Mouse (Mus musculus) induced T-regulatory cell, adult 2 months (primary cell): ENCODE measurements around the gene Dpp8.

Experiments
- DNase-seq: peaks from one replicate; pipeline ENCODE4 v3.0.0-alpha.2; 2012; ENCODE audit warnings: low read depth

Gene Dpp8

GRCm38 (mm10) chr9:65085270-65085669 is 53.1 kb downstream of the Dpp8 start:
- DNase-seq: no peak

GRCm38 (mm10) chr9:65086801-65087200 is 54.6 kb downstream of the Dpp8 start:
- no peak for DNase-seq

DNA sequence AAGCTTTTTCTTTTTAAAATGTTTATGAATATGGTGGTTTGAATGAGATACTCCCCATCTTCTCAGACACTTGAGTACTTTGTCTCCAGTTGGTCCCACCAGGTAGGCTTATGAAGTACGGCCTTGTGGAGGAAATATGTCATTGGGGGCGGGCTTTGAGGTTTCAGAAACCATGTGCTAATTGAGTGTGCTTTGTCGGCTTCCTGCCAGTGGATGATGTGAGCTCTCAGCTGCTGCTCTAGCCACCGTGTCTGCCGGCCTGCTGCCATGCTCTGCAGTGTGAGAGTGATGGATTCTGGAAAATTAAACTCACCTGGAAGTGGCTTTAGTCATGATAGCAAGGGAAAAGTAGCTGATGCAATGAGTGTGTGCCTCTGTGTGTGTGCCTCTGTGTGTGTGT is 55.3 kb downstream of the Dpp8 start:
- DNase-seq: peak; percentile 63

DNA sequence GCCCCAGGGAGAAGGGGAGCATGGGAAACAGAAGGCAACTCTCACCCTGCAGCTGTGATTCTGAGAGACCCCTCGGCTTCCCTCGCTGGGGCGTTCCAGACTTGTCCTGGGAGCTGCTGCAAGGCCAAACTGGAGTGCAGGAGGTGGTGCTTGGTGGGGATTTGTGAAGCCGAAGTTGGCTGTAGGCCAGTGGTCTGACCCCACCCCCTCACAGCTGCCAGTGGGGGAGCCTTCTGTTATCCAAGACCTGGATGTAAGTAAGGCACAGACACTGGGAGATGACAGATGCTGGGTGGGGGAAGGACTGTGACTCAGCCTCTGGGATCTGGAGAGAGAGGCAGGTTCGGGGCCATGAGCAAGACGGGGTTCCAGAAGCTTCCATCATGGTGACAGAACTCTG is 62.0 kb downstream of the Dpp8 start:
- DNase-seq: no peak

- no peak for DNase-seq
These were observed 68.9 kb downstream of the Dpp8 start, which contains the start of gene Igdcc4 for GRCm38 (mm10) chr9:65100991-65101685. TSS of gene Igdcc4 (plus strand) at chr9:65101486.

- DNase-seq: no peak
These were observed 69.6 kb downstream of the Dpp8 start for GRCm38 (mm10) chr9:65101686-65102376.

DNA sequence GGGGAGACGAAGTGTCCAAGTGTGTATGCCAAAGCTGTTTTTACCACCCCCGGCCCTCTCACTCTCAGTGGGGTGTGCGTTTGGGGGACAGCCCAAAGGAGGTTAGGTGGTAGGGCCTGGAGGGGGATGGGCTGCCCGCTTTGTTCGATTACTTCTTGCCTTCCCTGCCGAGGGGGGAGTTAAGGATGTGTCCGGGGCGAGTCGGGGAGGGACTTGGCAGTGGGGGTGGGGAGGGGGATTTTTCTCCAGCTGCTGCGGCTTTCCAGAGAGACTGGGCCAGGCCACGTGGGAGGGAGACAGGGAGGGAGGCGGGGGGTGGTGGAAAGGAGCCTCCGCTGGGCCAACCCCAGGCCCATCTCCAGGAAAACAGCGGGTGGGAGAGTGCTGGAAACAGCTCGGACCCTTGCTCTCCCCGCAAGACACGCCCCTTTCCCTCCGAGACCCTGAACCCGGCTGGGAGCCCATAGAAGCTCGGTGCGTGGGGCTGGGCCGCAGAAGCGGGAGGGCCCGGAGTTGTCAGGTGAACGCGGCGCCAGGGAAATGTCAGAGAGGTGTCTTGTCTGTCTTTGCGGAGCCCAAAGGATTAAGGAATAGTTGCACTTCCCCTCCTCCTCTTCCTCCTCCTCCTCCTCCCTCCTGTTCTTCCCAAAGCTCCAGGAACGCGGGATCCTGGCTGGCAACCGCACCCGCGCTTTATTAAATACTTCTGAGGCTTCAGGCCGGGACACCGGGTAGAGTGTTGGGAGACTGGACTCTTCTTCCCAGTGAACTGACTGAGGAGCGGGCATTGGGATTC is 70.4 kb downstream of the Dpp8 start:
- DNase-seq: no peak

GRCm38 (mm10) chr9:65103173-65103752 is 71.0 kb downstream of the Dpp8 start:
- no peak for DNase-seq

GRCm38 (mm10) chr9:65106821-65107220 is 74.6 kb downstream of the Dpp8 start:
- no peak for DNase-seq

DNA sequence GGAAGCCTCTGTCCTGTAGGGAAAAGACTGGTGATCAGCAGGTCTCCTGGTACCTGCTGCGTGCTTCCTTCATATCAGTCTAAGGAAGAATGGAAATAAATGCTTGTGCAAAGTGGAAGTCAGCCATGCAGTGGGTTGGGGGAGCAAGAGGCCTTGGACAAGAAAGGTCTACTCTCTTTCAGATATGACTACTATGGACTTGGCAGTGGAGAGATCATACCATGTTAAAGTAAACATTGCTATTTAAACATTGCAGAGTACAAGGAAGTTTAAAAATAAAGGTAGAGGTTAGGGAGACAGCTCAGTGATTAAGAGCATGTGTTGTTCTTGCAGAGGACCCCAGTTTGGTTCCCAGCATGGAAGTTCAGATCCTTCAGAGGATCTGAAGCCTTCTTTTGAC is 75.7 kb downstream of the Dpp8 start:
- no peak for DNase-seq

DNA sequence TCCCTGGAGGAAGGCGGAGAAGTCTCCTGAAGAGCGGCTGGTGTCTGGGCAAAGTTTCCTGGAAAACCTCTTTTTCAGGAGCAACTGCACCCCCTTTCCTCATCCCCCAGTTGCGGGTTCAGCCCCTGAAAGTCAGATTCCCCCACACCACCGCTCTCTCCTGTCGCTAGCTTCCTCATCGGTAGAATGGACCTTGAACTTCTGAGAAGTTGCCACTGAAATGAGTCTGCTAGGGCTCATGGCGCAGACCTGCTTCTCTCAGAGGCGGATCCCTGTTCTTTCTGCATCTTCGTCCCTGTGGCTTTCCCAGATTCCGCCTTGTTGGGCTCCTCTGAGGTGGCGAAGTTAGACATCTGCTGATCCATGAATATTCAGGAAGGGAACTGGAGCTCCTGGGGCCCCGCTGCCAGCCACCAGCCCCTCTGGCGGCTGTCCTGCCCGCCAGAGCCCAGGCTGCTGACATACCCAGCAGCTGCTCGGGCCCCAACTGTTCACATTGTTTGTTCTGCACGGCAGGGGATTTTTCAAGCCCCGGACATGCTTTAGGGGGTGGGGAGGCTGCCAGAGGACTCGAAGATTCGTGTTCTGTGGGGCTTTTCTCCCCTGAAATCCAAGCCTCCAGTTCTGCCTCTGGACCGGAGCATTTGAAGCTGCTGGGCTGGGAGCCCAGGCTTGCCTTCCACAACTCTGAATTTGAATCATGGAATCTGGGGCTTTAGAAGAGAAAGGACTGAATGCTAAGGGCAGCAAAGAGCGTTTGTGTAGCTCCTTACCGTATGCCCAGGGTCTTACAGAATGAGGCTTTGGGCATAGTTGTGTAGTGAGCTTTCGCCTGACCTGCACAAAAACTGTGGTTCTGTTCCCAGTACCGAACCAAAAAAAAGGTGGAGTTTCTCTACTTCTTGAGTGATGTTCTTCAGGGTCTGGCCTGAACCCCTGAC is 77.2 kb downstream of the Dpp8 start:
- no peak for DNase-seq

GRCm38 (mm10) chr9:65111698-65112097 is 79.5 kb downstream of the Dpp8 start:
- no peak for DNase-seq

GRCm38 (mm10) chr9:65113694-65114093 is 81.5 kb downstream of the Dpp8 start:
- DNase-seq: no peak

DNA sequence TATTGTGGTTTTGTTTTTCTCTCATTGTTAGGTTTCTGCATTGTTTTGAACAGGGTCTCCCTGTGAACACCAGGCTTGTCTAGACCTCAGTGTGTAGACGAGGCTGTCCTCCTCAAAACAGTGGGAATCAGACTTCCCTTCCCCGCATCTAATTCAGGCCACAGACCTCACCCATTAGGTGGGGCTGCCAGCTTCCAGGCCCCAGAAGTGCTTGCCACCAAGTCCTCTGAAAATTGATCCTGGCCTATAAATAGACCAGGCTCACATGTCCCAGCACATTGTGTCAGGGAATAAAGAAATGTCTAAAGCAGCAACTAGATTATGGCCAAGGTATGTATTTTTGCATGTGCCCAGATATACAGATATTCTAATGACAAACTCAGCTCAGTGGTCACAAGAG is 83.7 kb downstream of the Dpp8 start:
- DNase-seq: no peak

DNA sequence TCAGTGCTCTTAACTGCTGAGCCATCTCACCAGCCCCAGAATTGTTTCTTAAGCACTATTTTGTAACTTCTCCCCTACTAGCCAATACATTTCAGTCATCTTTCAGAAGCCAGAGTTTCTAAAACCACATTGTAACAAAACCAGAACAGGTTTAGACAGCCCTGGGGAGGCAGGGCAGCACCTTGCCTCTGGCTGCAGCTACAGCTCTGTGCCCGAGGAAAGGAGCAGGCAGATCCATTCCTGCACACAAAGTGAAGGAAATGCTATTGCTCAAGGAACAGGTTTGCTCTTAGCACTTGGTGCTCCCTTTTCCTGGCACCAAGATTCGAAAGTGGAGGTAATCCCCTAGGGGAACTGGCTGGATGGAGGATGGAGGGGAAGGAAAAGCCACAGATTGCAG is 85.3 kb downstream of the Dpp8 start:
- DNase-seq: no peak

DNA sequence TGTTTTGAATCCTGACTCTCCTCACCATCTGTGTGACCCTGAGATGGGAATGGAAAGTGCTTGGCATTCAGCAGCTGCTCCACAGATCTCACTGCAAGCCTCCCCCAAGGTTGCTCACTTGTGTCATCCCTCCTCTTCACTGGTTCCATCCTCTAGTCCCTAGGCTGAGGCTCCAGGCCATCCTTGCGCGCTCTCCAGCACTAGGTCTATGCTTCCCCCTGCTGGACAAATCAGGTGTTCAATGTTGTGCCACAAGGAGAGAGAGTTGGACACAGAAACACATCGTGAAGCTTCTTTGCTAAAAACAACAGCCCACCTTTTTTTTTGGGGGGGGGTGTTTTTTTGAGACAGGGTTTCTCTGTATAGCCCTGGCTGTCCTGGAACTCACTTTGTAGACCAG is 88.7 kb downstream of the Dpp8 start:
- DNase-seq: peak; percentile 63

DNA sequence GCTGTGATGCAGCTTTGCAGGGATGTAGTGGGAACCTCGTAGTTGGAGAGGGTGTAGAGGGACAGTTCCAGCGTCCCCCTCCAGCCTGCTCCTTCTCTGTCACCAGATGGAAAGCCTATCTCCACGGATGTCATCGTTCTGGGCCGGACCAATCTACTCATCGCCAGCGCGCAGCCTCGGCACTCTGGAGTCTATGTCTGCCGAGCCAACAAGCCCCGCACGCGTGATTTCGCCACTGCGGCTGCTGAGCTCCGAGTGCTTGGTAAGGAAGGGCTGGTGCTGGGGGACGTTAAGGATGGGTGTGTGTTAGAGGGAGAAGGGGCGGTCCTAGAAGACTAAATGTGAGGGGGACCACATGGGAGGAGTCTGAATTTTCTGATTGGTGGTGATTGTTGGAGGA is 90.3 kb downstream of the Dpp8 start:
- no peak for DNase-seq

DNA sequence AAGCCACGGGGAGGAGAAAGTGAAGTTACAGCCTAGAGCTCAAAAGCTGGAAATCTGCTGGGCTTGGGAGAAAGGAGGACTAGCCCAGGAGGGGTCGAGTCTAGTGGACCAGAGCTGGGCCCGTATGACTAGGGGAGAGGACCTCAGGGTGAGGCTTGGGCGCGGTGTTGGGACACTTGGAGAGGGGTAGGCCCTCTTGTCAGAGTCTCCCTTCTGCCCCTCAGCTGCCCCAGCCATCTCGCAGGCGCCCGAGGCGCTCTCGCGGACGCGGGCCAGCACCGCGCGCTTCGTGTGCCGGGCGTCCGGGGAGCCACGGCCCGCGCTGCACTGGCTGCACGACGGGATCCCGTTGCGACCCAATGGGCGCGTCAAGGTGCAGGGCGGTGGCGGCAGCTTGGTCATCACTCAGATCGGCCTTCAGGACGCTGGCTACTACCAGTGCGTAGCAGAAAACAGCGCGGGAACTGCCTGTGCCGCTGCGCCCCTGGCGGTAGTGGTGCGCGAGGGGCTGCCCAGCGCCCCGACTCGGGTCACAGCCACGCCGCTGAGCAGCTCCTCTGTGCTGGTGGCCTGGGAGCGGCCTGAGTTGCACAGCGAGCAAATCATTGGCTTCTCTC is 91.4 kb downstream of the Dpp8 start:
- peak; percentile 33 for DNase-seq

DNA sequence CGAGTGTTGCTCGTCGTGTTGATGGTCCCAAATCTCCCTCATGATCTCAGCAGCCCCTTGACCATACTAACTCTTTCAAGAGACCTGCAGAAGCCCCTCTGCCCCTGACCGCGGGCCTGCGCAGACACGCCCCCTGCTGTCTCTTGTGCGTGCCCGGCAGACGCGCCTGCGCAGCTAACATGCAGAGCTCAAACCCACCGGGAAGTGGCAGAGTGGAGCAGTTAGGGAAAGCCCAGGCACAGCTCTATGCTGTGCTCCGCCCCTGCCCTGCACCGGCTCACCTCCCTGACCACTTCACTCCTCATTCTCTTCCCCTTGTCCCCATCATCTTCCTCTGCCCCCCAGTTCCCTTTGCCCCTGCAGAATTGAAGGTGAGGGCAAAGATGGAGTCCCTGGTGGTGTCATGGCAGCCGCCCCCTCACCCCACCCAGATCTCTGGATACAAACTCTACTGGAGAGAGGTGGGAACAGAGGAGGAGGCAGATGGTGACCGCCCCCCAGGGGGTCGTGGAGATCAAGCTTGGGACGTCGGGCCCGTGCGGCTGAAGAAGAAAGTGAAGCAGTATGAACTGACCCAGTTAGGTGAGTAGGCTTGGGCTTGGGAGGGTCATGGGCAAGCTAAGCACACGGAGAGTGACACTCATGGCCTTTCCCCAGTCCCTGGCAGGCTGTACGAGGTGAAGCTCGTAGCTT is 96.1 kb downstream of the Dpp8 start:
- no peak for DNase-seq

DNA sequence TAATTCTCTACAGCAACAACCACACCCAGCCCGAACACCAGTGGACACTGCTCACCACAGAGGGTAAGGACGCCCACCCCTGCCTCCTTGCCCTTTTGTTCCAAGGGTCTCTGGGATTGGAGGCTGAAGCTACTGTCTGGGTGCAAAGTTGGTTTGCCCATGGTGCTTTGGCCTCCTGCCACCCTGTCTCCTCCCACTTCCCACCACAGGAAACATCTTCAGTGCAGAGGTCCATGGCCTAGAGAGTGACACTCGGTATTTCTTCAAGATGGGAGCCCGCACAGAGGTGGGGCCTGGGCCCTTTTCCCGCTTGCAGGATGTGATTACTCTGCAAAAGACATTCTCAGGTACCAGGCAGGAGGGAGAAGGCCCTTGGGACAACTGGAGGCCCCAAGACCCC is 99.5 kb downstream of the Dpp8 start:
- DNase-seq: no peak
